Mouse (Mus musculus) c-Kit-positive CD71-negative TER-119-negative erythroid progenitor cells, embryonic 14.5 days (primary cell): ENCODE results near the gene Zfp445.

ENCODE experiments used
- DNase-seq: peaks from one replicate; pipeline ENCODE4 v3.0.0-alpha.2; 2013; ENCODE audit warnings: low read depth

Gene Zfp445

DNA sequence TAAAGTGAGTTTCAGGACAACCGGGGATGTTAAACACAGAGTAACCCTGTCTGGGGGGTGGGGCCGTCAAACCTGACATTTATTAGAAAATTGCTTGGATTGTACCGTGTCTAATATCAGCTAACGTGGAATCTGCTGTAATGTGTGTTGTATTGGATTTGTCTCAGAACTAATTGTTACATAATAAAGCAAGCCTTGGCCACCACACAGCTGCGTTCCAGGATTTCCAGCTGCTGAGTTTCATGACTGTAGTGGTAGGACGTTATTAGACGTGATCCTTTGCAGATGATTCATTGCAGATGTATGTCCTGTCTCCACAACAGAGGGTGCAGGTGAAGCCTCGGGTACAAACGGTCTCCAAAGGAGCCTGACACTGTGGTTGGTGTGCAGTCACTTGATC is 29.7 kb downstream of the Zfp445 start:
- no peak for DNase-seq

DNA sequence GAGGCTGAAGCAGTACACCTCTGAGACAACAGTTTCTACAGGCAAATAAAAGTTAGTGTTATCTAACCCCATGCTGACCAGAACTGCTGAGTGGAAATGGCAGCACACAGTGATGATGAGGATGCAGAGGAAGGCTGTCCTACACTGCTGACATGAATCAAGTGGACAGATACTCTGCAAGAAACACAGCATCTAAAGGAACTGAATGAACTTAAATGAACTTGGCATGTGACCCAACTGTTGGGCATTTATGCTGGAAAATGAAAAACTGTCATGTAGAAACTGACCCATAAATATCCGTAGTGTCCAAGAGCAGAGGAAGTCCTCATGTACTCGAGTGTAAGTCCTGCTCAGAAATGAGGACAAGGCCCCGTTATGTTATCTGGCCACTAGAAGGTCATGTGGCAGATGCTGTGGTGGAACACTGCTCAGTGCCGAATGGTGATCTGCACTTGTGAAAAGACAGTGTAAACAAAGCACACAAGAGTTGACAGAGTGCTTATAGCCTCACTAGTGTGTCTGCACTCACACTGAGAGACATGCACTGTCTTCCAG is 35.9 kb downstream of the Zfp445 start:
- DNase-seq = no peak

DNA sequence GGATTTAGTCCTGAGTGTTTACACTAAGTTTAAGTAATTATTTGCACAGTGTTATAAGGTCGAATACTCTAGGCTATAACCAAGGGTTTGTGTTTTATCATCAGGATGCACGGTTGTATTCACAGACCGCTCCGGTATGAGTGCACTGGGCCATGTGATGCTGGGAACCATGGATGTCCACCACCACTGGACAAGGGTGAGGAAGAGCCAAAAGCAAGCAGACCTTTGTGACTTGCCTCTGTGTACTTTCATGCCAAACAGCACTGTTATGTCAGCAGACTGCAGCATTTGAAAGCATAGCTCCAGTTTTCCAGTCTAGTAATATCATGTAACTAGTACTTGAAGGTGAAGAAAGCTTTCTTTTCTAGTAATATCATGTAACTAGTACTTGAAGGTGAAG is 39.1 kb downstream of the Zfp445 start:
- no peak for DNase-seq

DNA sequence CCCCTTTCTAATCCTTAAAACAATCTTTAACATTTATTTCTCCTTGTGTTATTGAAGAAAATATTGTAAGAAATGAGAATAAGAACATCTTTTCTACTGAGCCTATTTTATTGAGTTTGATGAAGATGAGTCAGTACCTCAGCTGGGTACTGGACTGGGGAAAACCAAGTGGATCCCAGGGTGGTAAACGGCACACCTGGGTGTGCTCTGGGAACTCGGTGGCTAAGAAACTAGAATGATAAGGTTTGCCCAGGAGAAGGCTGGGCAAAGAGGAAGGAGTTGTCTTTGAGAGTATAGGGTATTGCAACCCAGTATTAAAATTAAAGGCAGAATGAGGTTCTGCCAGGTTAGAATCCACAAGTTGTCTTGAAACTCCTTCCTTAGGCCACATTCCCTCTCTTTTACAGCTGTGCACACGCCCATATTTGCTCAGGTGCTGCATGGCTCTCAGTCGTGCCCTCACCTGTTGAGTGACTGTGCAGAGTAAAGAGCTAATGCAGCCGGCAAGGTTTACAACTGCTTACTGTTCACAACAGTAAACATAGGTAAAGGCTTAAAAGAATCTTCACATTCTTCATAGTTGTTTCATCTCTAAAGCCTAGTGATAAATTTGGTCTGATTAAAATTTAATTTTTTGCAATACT is 42.3 kb downstream of the Zfp445 start:
- DNase-seq = no peak

DNA sequence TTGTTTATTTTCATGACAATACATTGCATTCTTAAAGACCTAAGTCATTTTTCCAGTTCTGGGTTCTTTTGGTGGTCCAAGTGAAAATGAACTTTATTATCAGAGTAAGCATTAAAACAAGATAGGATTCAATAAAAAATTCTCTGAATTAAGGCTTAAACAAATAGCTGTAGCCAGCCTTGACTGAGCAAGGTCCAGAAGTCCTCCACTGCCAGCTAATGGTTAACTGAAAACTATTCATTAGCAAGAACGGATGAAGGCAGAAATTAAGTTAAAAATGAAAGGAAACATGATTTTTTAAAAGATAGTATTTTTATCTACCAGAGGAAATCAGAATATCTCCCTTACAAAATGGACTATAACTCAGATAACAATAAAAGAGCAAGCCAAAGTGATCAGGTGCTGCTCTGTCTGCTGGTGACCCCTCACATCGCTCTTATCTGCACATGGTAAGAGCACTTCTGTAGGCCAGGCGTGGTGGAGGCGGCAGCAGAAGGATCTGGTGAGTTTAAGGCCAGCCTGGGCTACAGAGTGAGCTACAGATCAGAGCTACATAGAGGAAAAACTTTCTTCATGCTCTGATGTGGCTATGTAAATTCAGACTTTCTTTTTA is 50.5 kb downstream of the Zfp445 start:
- DNase-seq = no peak

DNA sequence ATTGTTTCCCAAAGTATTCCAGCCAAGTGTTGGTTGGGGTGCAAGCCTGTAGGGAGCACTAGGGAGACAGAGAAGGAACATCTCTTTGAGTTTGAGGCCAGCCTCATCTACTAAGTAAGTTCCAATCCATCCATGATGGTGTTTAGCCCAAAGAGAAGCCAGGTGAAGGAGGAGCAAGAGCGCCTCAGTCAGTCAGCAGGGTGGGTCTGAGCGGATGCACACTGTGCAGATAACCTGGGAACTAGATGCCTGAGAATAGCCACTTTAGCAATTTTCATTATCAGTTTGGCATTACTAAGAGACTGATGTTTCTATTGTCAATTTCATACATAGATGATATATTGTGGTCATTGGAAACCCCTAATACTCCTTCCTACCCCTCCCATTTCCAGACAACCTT is 51.0 kb downstream of the Zfp445 start:
- no peak for DNase-seq

DNA sequence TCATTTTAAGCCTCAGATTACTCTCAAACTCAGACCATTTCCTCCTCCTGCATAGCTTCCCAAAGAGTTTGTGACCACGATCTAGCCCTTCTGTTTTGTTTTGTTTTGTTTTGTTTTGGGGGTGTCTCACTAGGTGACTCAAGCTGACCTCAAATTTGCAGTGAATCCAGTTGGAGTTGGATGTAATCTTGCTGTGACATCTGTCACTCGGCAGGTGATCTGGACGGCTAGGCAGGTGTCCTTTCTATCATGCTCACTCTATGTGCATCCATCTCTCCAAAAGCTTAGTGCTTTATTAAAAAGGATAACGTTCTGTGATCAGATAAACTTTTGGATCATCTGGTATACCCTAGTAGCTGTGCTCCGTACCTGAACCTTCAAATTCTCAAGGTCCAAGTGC is 53.4 kb downstream of the Zfp445 start:
- DNase-seq = no peak

DNA sequence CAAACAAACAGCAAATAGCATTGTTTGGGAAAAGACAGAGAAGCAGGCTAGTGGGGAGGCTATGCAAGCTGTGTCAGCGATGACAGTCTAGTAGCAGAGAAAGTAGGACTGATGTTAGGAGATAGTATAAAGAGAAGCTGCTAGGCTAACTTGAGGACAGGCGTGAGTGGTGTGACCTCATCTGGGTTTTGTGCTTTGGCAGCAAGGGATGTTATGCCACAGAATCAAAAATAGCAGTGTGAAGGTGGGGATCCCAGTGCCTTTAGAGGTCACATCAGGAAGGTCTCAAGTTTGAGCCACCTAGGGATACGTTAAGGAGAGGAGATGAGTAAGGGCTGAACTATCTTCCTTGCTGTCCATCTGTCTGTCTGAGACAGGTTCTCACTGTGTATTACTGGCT is 55.6 kb downstream of the Zfp445 start:
- DNase-seq = no peak

DNA sequence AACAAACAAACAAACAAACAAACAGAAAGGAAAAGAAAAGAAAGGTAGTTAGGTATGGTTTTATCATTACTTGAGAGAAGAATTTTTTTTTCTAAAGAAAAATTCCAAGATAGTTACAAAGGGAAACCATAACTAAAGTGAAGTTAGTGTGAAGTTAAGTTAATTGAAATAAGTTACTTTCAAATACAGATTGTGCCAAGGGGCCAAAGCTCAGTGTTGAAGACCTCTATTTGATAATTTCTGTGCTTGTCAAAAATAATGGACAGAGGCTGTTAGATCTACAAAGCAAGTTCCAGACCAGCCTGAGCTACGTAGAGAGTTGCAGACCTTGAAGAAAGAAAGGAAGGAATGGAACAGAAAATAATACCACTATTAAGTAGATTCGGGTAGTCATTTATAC is 58.6 kb downstream of the Zfp445 start:
- no peak for DNase-seq

DNA sequence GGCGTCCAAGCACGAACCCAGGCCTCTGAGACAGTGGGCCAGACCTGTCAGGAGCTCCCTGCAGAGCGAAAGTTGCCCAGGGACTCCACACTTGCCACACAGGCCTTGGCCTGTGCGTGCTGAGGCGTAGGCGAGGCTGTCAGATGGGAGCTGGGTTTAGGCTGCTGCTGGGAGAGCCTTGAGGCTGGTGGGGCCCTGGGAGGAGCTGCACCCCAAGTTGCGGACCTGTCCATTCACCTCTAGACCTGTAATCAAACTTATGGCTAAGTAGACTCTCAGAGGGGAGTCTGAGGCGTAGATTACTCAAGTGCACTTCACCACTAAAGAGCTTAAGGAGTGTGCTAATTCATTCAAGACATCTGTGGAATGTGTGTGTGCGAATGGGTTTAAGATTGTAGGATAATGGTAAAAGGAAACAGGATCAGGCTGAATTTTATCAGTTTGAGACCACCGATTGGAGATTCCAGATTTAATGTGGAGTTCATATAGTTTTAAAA is 59.9 kb downstream of the Zfp445 start:
- no peak for DNase-seq

DNA sequence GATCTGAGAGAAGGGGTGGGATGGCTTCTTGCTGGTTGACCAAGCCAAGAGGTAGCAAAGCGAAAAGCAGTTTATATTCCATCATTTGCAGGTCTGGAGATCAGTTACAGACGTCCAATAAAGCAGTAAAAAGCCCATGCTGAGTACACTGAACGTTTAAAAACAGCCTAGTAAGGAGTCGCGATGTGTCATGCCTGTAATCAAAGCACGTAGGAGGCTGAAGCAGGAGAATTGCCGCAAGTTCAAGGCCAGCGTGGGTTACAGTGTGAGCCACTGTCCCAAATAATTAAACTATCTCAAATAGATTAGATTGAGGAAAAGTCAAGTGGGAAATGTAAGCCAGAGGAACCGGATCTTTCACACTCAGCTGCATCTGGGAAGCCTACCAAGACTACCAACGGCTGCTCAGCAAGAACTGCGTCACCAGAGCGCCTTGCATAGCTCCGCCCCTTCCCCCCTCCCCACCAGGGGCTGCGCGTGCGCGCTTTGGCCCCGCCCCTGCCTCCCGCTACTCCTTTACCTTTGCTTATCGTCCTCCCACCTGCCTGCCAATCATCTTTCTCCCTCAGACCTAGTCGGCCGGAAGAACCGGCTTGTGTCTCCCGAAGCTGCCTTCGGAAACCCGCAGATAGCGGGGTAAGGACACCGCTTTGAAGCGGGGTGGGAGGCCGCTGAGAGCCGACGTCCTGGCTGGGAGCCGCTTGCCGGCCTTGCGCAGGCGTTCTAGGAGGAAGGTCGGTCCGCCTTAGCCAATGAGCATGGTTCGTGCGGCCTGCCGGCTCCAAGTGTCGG is 60.6 kb downstream of the Zfp445 start, which contains the start of gene Tcaim:
TSS of gene Tcaim (plus strand) at position 487 of the 792 bp plus-strand sequence.
- DNase-seq = peak; percentile 70
